Mouse (Mus musculus) lung, postnatal 10 days (tissue): ENCODE data around the gene Vps11.
"Not testable (repeated sequence)": the region's sequence is repeated elsewhere in the genome, so short reads cannot be mapped to it uniquely, and the experiment has no call there.

Source experiments
- DNase-seq: peaks from one replicate; pipeline ENCODE4 v3.0.0; 2021

The Vps11 gene

GRCm38 (mm10) chr9:44373386-44373785, 11.9 kb upstream of the Vps11 start:
- DNase-seq: no peak

- no peak for DNase-seq
Measured at GRCm38 (mm10) chr9:44364480-44364879, 3.0 kb upstream of the Vps11 start.

- not testable (repeated sequence) for DNase-seq
Measured at GRCm38 (mm10) chr9:44361931-44362330, 461 bp upstream of the Vps11 start.

- peak; percentile 39 for DNase-seq
Measured at GRCm38 (mm10) chr9:44357207-44357606, 4.3 kb downstream of the Vps11 start.

- DNase-seq: no peak
Measured at GRCm38 (mm10) chr9:44353142-44353541, 8.3 kb downstream of the Vps11 start.

GRCm38 (mm10) chr9:44352337-44352736, 9.1 kb downstream of the Vps11 start:
- DNase-seq: no peak

- DNase-seq: no peak
Measured at GRCm38 (mm10) chr9:44351396-44351795, 10.1 kb downstream of the Vps11 start.

- no peak for DNase-seq
Measured at GRCm38 (mm10) chr9:44348546-44348945, 12.9 kb downstream of the Vps11 start.

- no peak for DNase-seq
Measured at GRCm38 (mm10) chr9:44347621-44348020, 13.8 kb downstream of the Vps11 start.

GRCm38 (mm10) chr9:44347166-44347565, 14.3 kb downstream of the Vps11 start:
- no peak for DNase-seq

- DNase-seq: no peak
Measured at GRCm38 (mm10) chr9:44345570-44346433, 15.7 kb downstream of the Vps11 start.

- DNase-seq: peak; percentile 97
Measured at GRCm38 (mm10) chr9:44343781-44344421, 17.6 kb downstream of the Vps11 start, which contains the start of gene Hmbs. Gene Hmbs, minus strand, starts transcription at chr9:44344228.

- DNase-seq: no peak
Measured at GRCm38 (mm10) chr9:44343290-44343689, 18.2 kb downstream of the Vps11 start.

GRCm38 (mm10) chr9:44342605-44343004, 18.9 kb downstream of the Vps11 start:
- no peak for DNase-seq

- DNase-seq: no peak
Measured at GRCm38 (mm10) chr9:44342173-44342572, 19.3 kb downstream of the Vps11 start.

GRCm38 (mm10) chr9:44341487-44341886, 20.0 kb downstream of the Vps11 start:
- no peak for DNase-seq

- DNase-seq: no peak
Measured at GRCm38 (mm10) chr9:44338574-44338973, 22.9 kb downstream of the Vps11 start.

GRCm38 (mm10) chr9:44337436-44338169, 23.9 kb downstream of the Vps11 start:
- DNase-seq: no peak

GRCm38 (mm10) chr9:44336964-44337363, 24.5 kb downstream of the Vps11 start:
- DNase-seq: no peak

- DNase-seq: not testable (repeated sequence)
Measured at GRCm38 (mm10) chr9:44336513-44336912, 25.0 kb downstream of the Vps11 start.

- no peak for DNase-seq
Measured at GRCm38 (mm10) chr9:44336093-44336406, 25.4 kb downstream of the Vps11 start.

- no peak for DNase-seq
Measured at GRCm38 (mm10) chr9:44335331-44336092, 26.0 kb downstream of the Vps11 start.
